Mouse (Mus musculus) hindbrain, embryonic 10.5 days (tissue): ENCODE data around the gene Fer1l5. TPM values are rescaled to one million over a fixed set of nuclear protein-coding genes. Genes with fewer than 3 reads are reported as not detected.
A peak's percentile ranks its signal among the peaks of the same experiment; 100 is the strongest.

Experiments
- DNase-seq: peaks from one replicate; pipeline ENCODE4 v3.0.0-alpha.2; 2017; ENCODE audit warnings: low spot score
- H3K27ac ChIP-seq: fragments of 300-500 bp; sonication (generic); 2 replicates; pipeline ENCODE4 v1.5.1; 2016; ENCODE audit warnings: mild to moderate bottlenecking, moderate library complexity
- H3K27me3 ChIP-seq: fragments of 300-500 bp; sonication (generic); 2 replicates; pipeline ENCODE4 v1.6.1; 2016; ENCODE audit warnings: mild to moderate bottlenecking; ENCODE audit not compliant: poor library complexity, insufficient read depth, severe bottlenecking
- H3K36me3 ChIP-seq: fragments of 300-500 bp; sonication (generic); 2 replicates; pipeline ENCODE4 v1.6.1; 2016; ENCODE audit warnings: mild to moderate bottlenecking, moderate library complexity
- H3K4me1 ChIP-seq: fragments of 300-500 bp; sonication (generic); replicated peaks from 2 replicates; pipeline ENCODE4 v1.6.1; 2016; ENCODE audit warnings: mild to moderate bottlenecking
- H3K4me3 ChIP-seq: fragments of 300-500 bp; sonication (generic); 2 replicates; pipeline ENCODE4 v1.5.1; 2016; ENCODE audit warnings: mild to moderate bottlenecking, moderate library complexity
- H3K9me3 ChIP-seq: fragments of 300-500 bp; sonication (generic); 2 replicates; pipeline ENCODE4 v1.6.1; 2016; ENCODE audit warnings: mild to moderate bottlenecking, moderate library complexity
- WGBS: fragments of 180-500 bp; shearing (Covaris S2); methylation state at CpG from one replicate; pipeline ENCODE4 v1.1.7; 2016; 5-methylcytosine and 5-hydroxymethylcytosine counted together
- polyA plus RNA-seq: library from polyadenylated mRNA; unstranded; fragments of >200 nt; fragmentation: Nextera tagmentation; extraction: Ambion mirVana; gene quantifications from 2 replicates; pipeline ENCODE4 v1.2.1, GENCODE M21; 2016

The Fer1l5 gene
- polyA plus RNA-seq, 1 experiment from 2014 or later: 1.6 TPM

GRCm38 (mm10) chr1:36368112-36368968, 3.8 kb upstream of the Fer1l5 start:
- H3K36me3 ChIP-seq: peaks cover 32% of the 10 kb centered on the region
- no peaks in the 10 kb centered on the region for H3K9me3 ChIP-seq
- DNase-seq: peak; percentile 4
- 6% methylated on average over 55 of the region's 55 CpGs for WGBS
- H3K27me3 ChIP-seq: no peaks in the 10 kb centered on the region
- H3K4me1 ChIP-seq: peaks cover 16% of the 10 kb centered on the region
- peak overlapping the region; percentile 95 for H3K4me3 ChIP-seq
- H3K27ac ChIP-seq: peak overlapping the region; percentile 98

- peaks cover 24% of the 10 kb centered on the region for H3K36me3 ChIP-seq
- H3K27me3 ChIP-seq: no peaks in the 10 kb centered on the region
- peak; percentile 93 for DNase-seq
- H3K9me3 ChIP-seq: no peaks in the 10 kb centered on the region
- 4% methylated on average over 61 of the region's 61 CpGs for WGBS
- peak within 1 kb of the TSS; percentile 95 for H3K4me3 ChIP-seq
- H3K4me1 ChIP-seq: peaks cover 16% of the 10 kb centered on the region
- H3K27ac ChIP-seq: peak within 1 kb of the TSS; percentile 98
These were observed 3.0 kb upstream of the Fer1l5 start, which contains the start of gene Kansl3 for GRCm38 (mm10) chr1:36368969-36369645. TSS of gene Kansl3 (minus strand) at chr1:36369181.

- DNase-seq: no peak
- H3K27me3 ChIP-seq: no peaks in the 10 kb centered on the region
- H3K4me3 ChIP-seq: no peak overlapping the region
- 85% methylated on average over 6 of the region's 6 CpGs for WGBS
- H3K27ac ChIP-seq: no peak overlapping the region
- peaks cover 16% of the 10 kb centered on the region for H3K4me1 ChIP-seq
- no peaks in the 10 kb centered on the region for H3K9me3 ChIP-seq
- H3K36me3 ChIP-seq: peaks cover 7% of the 10 kb centered on the region
These were observed 1.2 kb upstream of the Fer1l5 start for GRCm38 (mm10) chr1:36370918-36371317.

GRCm38 (mm10) chr1:36378880-36379279, 6.8 kb downstream of the Fer1l5 start:
- Histone ChIP-seq H3K27ac (no peak overlapping the region), H3K9me3 (no peaks in the 10 kb centered on the region), H3K27me3 (no peaks in the 10 kb centered on the region), H3K36me3 (no peaks in the 10 kb centered on the region), H3K4me1 (no peaks in the 10 kb centered on the region), H3K4me3 (no peak overlapping the region)
- WGBS: 78% methylated on average over 6 of the region's 6 CpGs
- no peak for DNase-seq

GRCm38 (mm10) chr1:36379582-36379981, 7.5 kb downstream of the Fer1l5 start:
- no peak for DNase-seq
- H3K9me3 ChIP-seq: no peaks in the 10 kb centered on the region
- 69% methylated on average over 4 of the region's 4 CpGs for WGBS
- H3K36me3 ChIP-seq: no peaks in the 10 kb centered on the region
- H3K27me3 ChIP-seq: no peaks in the 10 kb centered on the region
- H3K4me3 ChIP-seq: no peak overlapping the region
- no peak overlapping the region for H3K27ac ChIP-seq
- H3K4me1 ChIP-seq: 0 out of 2 replicates have a peak, but pooled peaks cover 2% of the 10 kb centered on the region

- Histone ChIP-seq H3K27me3 (no peaks in the 10 kb centered on the region), H3K4me3 (no peak overlapping the region), H3K4me1 (peaks cover 4% of the 10 kb centered on the region; the same call in 1 of the 2 replicates), H3K36me3 (no peaks in the 10 kb centered on the region), H3K9me3 (no peaks in the 10 kb centered on the region), H3K27ac (no peak overlapping the region)
- peak; percentile 3 for DNase-seq
- WGBS: 24% methylated on average over 6 of the region's 6 CpGs
These were observed 24.9 kb downstream of the Fer1l5 start for GRCm38 (mm10) chr1:36397041-36397440.

- no peaks in the 10 kb centered on the region for H3K9me3 ChIP-seq
- H3K27ac ChIP-seq: no peak overlapping the region
- no peaks in the 10 kb centered on the region for H3K36me3 ChIP-seq
- H3K4me1 ChIP-seq: peaks cover 4% of the 10 kb centered on the region
- whole genome bisulfite sequencing: 81% methylated on average over 4 of the region's 4 CpGs
- H3K4me3 ChIP-seq: no peak overlapping the region
- no peak for DNase-seq
- H3K27me3 ChIP-seq: no peaks in the 10 kb centered on the region
These were observed 29.4 kb downstream of the Fer1l5 start for GRCm38 (mm10) chr1:36401509-36401908.

- H3K36me3 ChIP-seq: no peaks in the 10 kb centered on the region
- DNase-seq: no peak
- H3K9me3 ChIP-seq: no peaks in the 10 kb centered on the region
- H3K27ac ChIP-seq: no peak overlapping the region
- H3K4me1 ChIP-seq: peaks cover 4% of the 10 kb centered on the region
- H3K27me3 ChIP-seq: no peaks in the 10 kb centered on the region
- H3K4me3 ChIP-seq: no peak overlapping the region
- 85% methylated on average over 6 of the region's 6 CpGs for WGBS
These were observed 32.4 kb downstream of the Fer1l5 start for GRCm38 (mm10) chr1:36404531-36404930.

- DNase-seq: no peak
- Histone ChIP-seq H3K9me3 (no peaks in the 10 kb centered on the region), H3K27me3 (no peaks in the 10 kb centered on the region), H3K4me1 (no peaks in the 10 kb centered on the region), H3K4me3 (no peak overlapping the region), H3K27ac (no peak overlapping the region), H3K36me3 (peaks cover 99% of the 10 kb centered on the region)
- 96% methylated on average over 2 of the region's 2 CpGs for WGBS
These were observed 57.4 kb downstream of the Fer1l5 start for GRCm38 (mm10) chr1:36429511-36429910.

- WGBS: 89% methylated on average over 4 of the region's 4 CpGs
- no peaks in the 10 kb centered on the region for H3K27me3 ChIP-seq
- peaks cover 99% of the 10 kb centered on the region for H3K36me3 ChIP-seq
- H3K27ac ChIP-seq: no peak overlapping the region
- H3K9me3 ChIP-seq: no peaks in the 10 kb centered on the region
- H3K4me3 ChIP-seq: no peak overlapping the region
- no peak for DNase-seq
- H3K4me1 ChIP-seq: no peaks in the 10 kb centered on the region
These were observed 60.9 kb downstream of the Fer1l5 start for GRCm38 (mm10) chr1:36432999-36433398.

- H3K36me3 ChIP-seq: peaks cover 99% of the 10 kb centered on the region
- WGBS: 92% methylated on average over 3 of the region's 3 CpGs
- no peak for DNase-seq
- no peak overlapping the region for H3K4me3 ChIP-seq
- H3K27me3 ChIP-seq: no peaks in the 10 kb centered on the region
- H3K9me3 ChIP-seq: no peaks in the 10 kb centered on the region
- H3K27ac ChIP-seq: no peak overlapping the region
- no peaks in the 10 kb centered on the region for H3K4me1 ChIP-seq
These were observed 61.5 kb downstream of the Fer1l5 start for GRCm38 (mm10) chr1:36433616-36434015.

- Histone ChIP-seq H3K36me3 (peaks cover 98% of the 10 kb centered on the region), H3K4me3 (no peak overlapping the region), H3K9me3 (no peaks in the 10 kb centered on the region), H3K4me1 (no peaks in the 10 kb centered on the region), H3K27me3 (no peaks in the 10 kb centered on the region), H3K27ac (no peak overlapping the region)
- 72% methylated on average over 4 of the region's 4 CpGs for WGBS
- DNase-seq: no peak
These were observed 63.0 kb downstream of the Fer1l5 start for GRCm38 (mm10) chr1:36435071-36435470.

- H3K4me1 ChIP-seq: no peaks in the 10 kb centered on the region
- 96% methylated on average over 6 of the region's 6 CpGs for WGBS
- peaks cover 94% of the 10 kb centered on the region for H3K36me3 ChIP-seq
These were observed 64.4 kb downstream of the Fer1l5 start for GRCm38 (mm10) chr1:36436515-36436914.

More at GRCm38 (mm10) chr1:36436515-36436914, 64.4 kb downstream of the Fer1l5 start:
- no peak for DNase-seq
- H3K4me3 ChIP-seq: no peak overlapping the region
- no peak overlapping the region for H3K27ac ChIP-seq
- no peaks in the 10 kb centered on the region for H3K9me3 ChIP-seq
- no peaks in the 10 kb centered on the region for H3K27me3 ChIP-seq
